Mouse (Mus musculus): ENCODE data around the gene Prok2. TPM values are rescaled to one million over a fixed set of nuclear protein-coding genes. Genes with fewer than 3 reads are reported as not detected.
A peak's percentile ranks its signal among the peaks of the same experiment; 100 is the strongest.

The Prok2 gene
- not detected in 2 replicates for total RNA-seq (2014; rRNA removed)
- polyA plus RNA-seq (2012; rRNA removed) = not detected in 2 replicates

GRCm38 (mm10) chr6:99725971-99726561 lies at the start of gene Prok2:
Gene Prok2 (minus strand): TSS chr6:99726392.
- Histone ChIP-seq H3K79me2 (ENCODE audit: control insufficient read depth, insufficient read depth, low read length) (no peaks in the 10 kb centered on the region), H3K36me3 (ENCODE audit: control insufficient read depth, insufficient read depth, low read length) (no peaks in the 10 kb centered on the region), H3K9ac (ENCODE audit: low read depth, low read length) (no peak within 1 kb of the TSS), H3K27me3 (ENCODE audit: control insufficient read depth, insufficient read depth, low read length) (peaks cover 10% of the 10 kb centered on the region), H3K4me3 (ENCODE audit: insufficient read depth, low read depth, low read length) (no peak within 1 kb of the TSS), H3K4me1 (ENCODE audit: control insufficient read depth, insufficient read depth, low read length) (no peaks in the 10 kb centered on the region), H3K27ac (replicated peaks; ENCODE audit: insufficient read depth, low read depth, low read length) (no peak within 1 kb of the TSS)
- DNase-seq (ENCODE audit: extremely low read depth, low read depth, low spot score) = no peak
- 3% methylated on average over 61 of the region's 61 CpGs for WGBS
- TF ChIP-seq POLR2A (IDR thresholded peaks at IDR 0.05; ENCODE audit: extremely low read depth, insufficient read depth, low read length) (no peak), CTCF (IDR thresholded peaks at IDR 0.05; ENCODE audit: low read depth, low read length) (no peak)

- TF ChIP-seq CTCF (IDR thresholded peaks at IDR 0.05; ENCODE audit: low read depth, low read length) = no peak
- no peak for TF ChIP-seq POLR2A (IDR thresholded peaks at IDR 0.05; ENCODE audit: extremely low read depth, insufficient read depth, low read length)
- Histone ChIP-seq H3K27ac (replicated peaks; ENCODE audit: insufficient read depth, low read depth, low read length) (no peak overlapping the region), H3K9ac (ENCODE audit: low read depth, low read length) (no peak overlapping the region), H3K36me3 (ENCODE audit: control insufficient read depth, insufficient read depth, low read length) (no peaks in the 10 kb centered on the region), H3K79me2 (ENCODE audit: control insufficient read depth, insufficient read depth, low read length) (no peaks in the 10 kb centered on the region), H3K4me1 (ENCODE audit: control insufficient read depth, insufficient read depth, low read length) (no peaks in the 10 kb centered on the region), H3K27me3 (ENCODE audit: control insufficient read depth, insufficient read depth, low read length) (0 out of 2 replicates have a peak, but pooled peaks cover 3% of the 10 kb centered on the region), H3K4me3 (ENCODE audit: insufficient read depth, low read depth, low read length) (no peak overlapping the region)
- DNase-seq (ENCODE audit: extremely low read depth, low read depth, low spot score) = no peak
- 72% methylated on average over 10 of the region's 10 CpGs for WGBS
Measured at GRCm38 (mm10) chr6:99774680-99775079, 48.5 kb upstream of the Prok2 start.

DNA sequence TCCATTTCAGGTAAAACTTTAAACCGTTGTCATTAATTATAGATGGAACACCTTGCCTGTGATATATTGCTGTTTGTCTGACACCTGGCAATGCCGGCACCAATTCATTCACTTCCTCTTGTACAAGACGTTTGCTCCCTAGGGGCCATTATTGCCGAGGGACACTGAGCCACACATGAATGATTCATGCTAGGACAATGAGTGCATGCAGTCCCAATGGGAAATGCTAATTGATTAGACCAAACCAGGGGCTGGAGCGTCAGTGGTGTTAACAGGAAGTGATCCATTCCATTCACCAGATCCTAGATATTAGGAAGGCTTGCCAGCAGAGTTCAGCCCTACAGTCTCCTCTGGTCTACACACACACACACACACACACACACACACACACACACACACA lies 42.3 kb upstream of the Prok2 start:
- H3K36me3 ChIP-seq (ENCODE audit: control insufficient read depth, insufficient read depth, low read length) = no peaks in the 10 kb centered on the region
- no peak overlapping the region for H3K4me3 ChIP-seq (ENCODE audit: insufficient read depth, low read depth, low read length)
- no peaks in the 10 kb centered on the region for H3K4me1 ChIP-seq (ENCODE audit: control insufficient read depth, insufficient read depth, low read length)
- WGBS = 72% methylated on average over 5 of the region's 5 CpGs
- DNase-seq (ENCODE audit: extremely low read depth, low read depth, low spot score) = no peak
- H3K79me2 ChIP-seq (ENCODE audit: control insufficient read depth, insufficient read depth, low read length) = no peaks in the 10 kb centered on the region
- H3K9ac ChIP-seq (ENCODE audit: low read depth, low read length) = no peak overlapping the region
- no peak for TF ChIP-seq CTCF (IDR thresholded peaks at IDR 0.05; ENCODE audit: low read depth, low read length)
- no peak for TF ChIP-seq POLR2A (IDR thresholded peaks at IDR 0.05; ENCODE audit: extremely low read depth, insufficient read depth, low read length)
- no peak overlapping the region for H3K27ac ChIP-seq (replicated peaks; ENCODE audit: insufficient read depth, low read depth, low read length)
- 0 out of 2 replicates have a peak, but pooled peaks cover 4% of the 10 kb centered on the region for H3K27me3 ChIP-seq (ENCODE audit: control insufficient read depth, insufficient read depth, low read length)

DNA sequence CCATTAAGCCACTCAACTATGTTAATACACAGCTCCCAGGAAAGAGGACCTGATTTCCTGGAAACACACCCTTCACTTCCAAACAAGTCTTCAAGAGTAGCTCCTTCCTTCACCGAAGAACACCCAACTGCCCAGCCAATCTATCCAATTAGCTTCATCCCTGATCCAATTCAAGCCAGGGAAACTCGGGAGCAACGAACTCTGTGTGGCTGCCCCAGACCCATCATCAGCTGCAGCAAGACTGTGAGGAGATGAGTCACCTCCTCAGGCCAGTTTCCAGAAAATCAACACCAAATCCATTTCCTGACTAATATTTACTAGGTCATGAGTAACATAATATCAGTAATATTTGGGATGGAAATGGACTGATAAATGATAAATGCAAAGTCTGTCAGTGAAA lies 38.7 kb upstream of the Prok2 start:
- Histone ChIP-seq H3K27ac (replicated peaks; ENCODE audit: insufficient read depth, low read depth, low read length) (no peak overlapping the region), H3K27me3 (ENCODE audit: control insufficient read depth, insufficient read depth, low read length) (0 out of 2 replicates have a peak, but pooled peaks cover 4% of the 10 kb centered on the region), H3K79me2 (ENCODE audit: control insufficient read depth, insufficient read depth, low read length) (no peaks in the 10 kb centered on the region), H3K4me3 (ENCODE audit: insufficient read depth, low read depth, low read length) (no peak overlapping the region), H3K36me3 (ENCODE audit: control insufficient read depth, insufficient read depth, low read length) (no peaks in the 10 kb centered on the region), H3K9ac (ENCODE audit: low read depth, low read length) (no peak overlapping the region), H3K4me1 (ENCODE audit: control insufficient read depth, insufficient read depth, low read length) (no peaks in the 10 kb centered on the region)
- peak; percentile 10 for DNase-seq (ENCODE audit: extremely low read depth, low read depth, low spot score)
- 66% methylated on average over 3 of the region's 3 CpGs for WGBS
- no peak for TF ChIP-seq POLR2A (IDR thresholded peaks at IDR 0.05; ENCODE audit: extremely low read depth, insufficient read depth, low read length)

- Histone ChIP-seq H3K27ac (replicated peaks; ENCODE audit: insufficient read depth, low read depth, low read length) (no peak overlapping the region), H3K36me3 (ENCODE audit: control insufficient read depth, insufficient read depth, low read length) (no peaks in the 10 kb centered on the region), H3K9ac (ENCODE audit: low read depth, low read length) (no peak overlapping the region), H3K4me3 (ENCODE audit: insufficient read depth, low read depth, low read length) (no peak overlapping the region), H3K4me1 (ENCODE audit: control insufficient read depth, insufficient read depth, low read length) (no peaks in the 10 kb centered on the region), H3K27me3 (ENCODE audit: control insufficient read depth, insufficient read depth, low read length) (no peaks in the 10 kb centered on the region), H3K79me2 (ENCODE audit: control insufficient read depth, insufficient read depth, low read length) (no peaks in the 10 kb centered on the region)
- peak; percentile 54 for DNase-seq (ENCODE audit: extremely low read depth, low read depth, low spot score)
- 71% methylated on average over 14 of the region's 14 CpGs for WGBS
- TF ChIP-seq CTCF (IDR thresholded peaks at IDR 0.05; ENCODE audit: low read depth, low read length) = no peak
Measured at GRCm38 (mm10) chr6:99762069-99762985, 36.1 kb upstream of the Prok2 start.

DNA sequence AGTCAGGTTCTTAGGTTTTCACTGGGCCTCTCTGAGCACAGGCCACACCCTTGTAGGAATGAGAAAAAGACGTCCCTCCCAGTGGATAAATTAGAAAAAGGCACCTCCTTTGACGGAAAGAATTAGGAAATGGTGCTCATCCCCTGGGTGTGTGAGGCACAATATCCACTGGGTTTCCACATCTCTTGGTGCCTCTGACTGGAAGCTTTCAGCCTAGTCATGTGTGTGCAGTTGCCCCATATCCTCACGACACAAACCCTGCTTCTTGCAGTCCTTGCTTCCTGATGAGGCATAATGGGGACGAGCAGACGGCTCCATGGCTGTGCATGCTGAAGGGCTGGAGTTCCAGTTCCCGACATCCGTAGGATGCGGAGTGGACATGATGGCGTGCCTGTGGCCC lies 29.9 kb upstream of the Prok2 start:
- 86% methylated on average over 9 of the region's 9 CpGs for WGBS
- DNase-seq (ENCODE audit: extremely low read depth, low read depth, low spot score) = no peak
- Histone ChIP-seq H3K27me3 (ENCODE audit: control insufficient read depth, insufficient read depth, low read length) (no peaks in the 10 kb centered on the region), H3K4me1 (ENCODE audit: control insufficient read depth, insufficient read depth, low read length) (no peaks in the 10 kb centered on the region), H3K4me3 (ENCODE audit: insufficient read depth, low read depth, low read length) (no peak overlapping the region), H3K36me3 (ENCODE audit: control insufficient read depth, insufficient read depth, low read length) (no peaks in the 10 kb centered on the region), H3K9ac (ENCODE audit: low read depth, low read length) (no peak overlapping the region), H3K79me2 (ENCODE audit: control insufficient read depth, insufficient read depth, low read length) (no peaks in the 10 kb centered on the region), H3K27ac (replicated peaks; ENCODE audit: insufficient read depth, low read depth, low read length) (no peak overlapping the region)
- TF ChIP-seq CTCF (IDR thresholded peaks at IDR 0.05; ENCODE audit: low read depth, low read length) = no peak
- no peak for TF ChIP-seq POLR2A (IDR thresholded peaks at IDR 0.05; ENCODE audit: extremely low read depth, insufficient read depth, low read length)

All from liver, adult 2 months (tissue).